Mouse (Mus musculus) stomach, postnatal 0 days (tissue): ENCODE measurements around the gene Ass1.

Source experiments
- CTCF ChIP-seq: IDR thresholded peaks from 2 replicates; pipeline ENCODE4 v1.5.1; 2016; ENCODE audit warnings: antibody characterized with exemption, low read depth, mild to moderate bottlenecking, moderate library complexity
- EP300 ChIP-seq: optimal IDR thresholded peaks from 2 replicates; pipeline ENCODE3; 2016; ENCODE audit warnings: antibody characterized with exemption

- TF ChIP-seq CTCF (peak; percentile 66), EP300 (no peak)
These were observed 3.9 kb downstream of the Ass1 start for GRCm38 (mm10) chr2:31473941-31474340.
